Mouse (Mus musculus): ENCODE measurements at regions not wholly inside any gene's neighbourhood (a gene's known extent, or its start where the extent isn't known, plus 50 kb on each side); places are given as distances from the start of the nearest gene placed in this dataset.
"Not testable (repeated sequence)": the region's sequence is repeated elsewhere in the genome, so short reads cannot be mapped to it uniquely, and the experiment has no call there.

GRCm38 (mm10) chr12:21784403-21784802 is 367.0 kb upstream of the Ywhaq start:
- DNase-seq (ENCODE audit: low spot score), result peak; percentile 64

GRCm38 (mm10) chr12:21778717-21779116 is 361.3 kb upstream of the Ywhaq start:
- peak; percentile 5 for DNase-seq (ENCODE audit: low spot score)

- DNase-seq (ENCODE audit: low spot score), result not testable (repeated sequence)
Observed at GRCm38 (mm10) chr12:21778308-21778707, 360.9 kb upstream of the Ywhaq start.

- DNase-seq (ENCODE audit: low spot score), result not testable (repeated sequence)
Observed at GRCm38 (mm10) chr12:21767717-21768116, 350.3 kb upstream of the Ywhaq start.

Measured in embryo, embryonic 10.5 days (tissue).